Mouse (Mus musculus): ENCODE results near the gene Galm.

DNA sequence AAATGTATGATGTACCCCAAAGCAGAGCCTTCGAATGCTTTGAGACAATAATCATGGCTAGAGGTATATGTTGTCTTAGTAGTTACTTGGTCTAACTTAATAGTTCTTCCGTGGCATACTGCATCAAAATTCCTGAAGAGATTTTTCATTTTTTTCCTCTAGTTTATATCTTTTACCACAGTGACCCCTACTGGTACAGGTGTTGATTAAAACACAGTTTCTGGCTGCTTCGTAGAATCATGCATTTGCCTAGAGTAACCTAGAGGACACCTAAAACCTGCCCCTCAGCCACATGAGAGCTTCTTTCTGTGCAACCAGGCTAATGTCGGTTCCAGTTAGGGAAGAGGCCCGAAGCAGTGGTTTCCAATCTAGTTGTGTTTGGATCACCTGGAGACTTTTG is 65.8 kb downstream of the Galm start:
- no peak for TF ChIP-seq POLR2A (IDR thresholded peaks at IDR 0.05; ENCODE audit: insufficient read length, low read depth)
- no peak for TF ChIP-seq MAX (IDR thresholded peaks at IDR 0.05; ENCODE audit: low read depth)
- TF ChIP-seq E2F4 (IDR thresholded peaks at IDR 0.05; ENCODE audit: insufficient read depth) = no peak
- no peak for TF ChIP-seq POLR2AphosphoS2 (IDR thresholded peaks at IDR 0.05; ENCODE audit: insufficient read length, low read depth)
- TF ChIP-seq MYOG (IDR thresholded peaks at IDR 0.05; ENCODE audit: control insufficient read depth in 1 of 3, insufficient read depth in 1 of 3, insufficient read length in 2 of 3, low read depth in 2 of 3) = no peak
- TF ChIP-seq TCF12 (IDR thresholded peaks at IDR 0.05; ENCODE audit: insufficient read depth, poor library complexity, severe bottlenecking) = no peak
- TF ChIP-seq MYOD1 (IDR thresholded peaks at IDR 0.05; ENCODE audit: control insufficient read depth in 1 of 3, insufficient read length in 2 of 3, low read depth in 2 of 3) = no peak
- no peak for TF ChIP-seq USF1 (IDR thresholded peaks at IDR 0.05; ENCODE audit: low read depth)
